Mouse (Mus musculus): ENCODE measurements at regions not wholly inside any gene's neighbourhood (a gene's known extent, or its start where the extent isn't known, plus 50 kb on each side); places are given as distances from the start of the nearest gene placed in this dataset.

GRCm38 (mm10) chr13:14789827-14790226, 159.9 kb downstream of the AW209491 start:
- WGBS = 68% methylated on average over 3 of the region's 3 CpGs
- no peak overlapping the region for H3K9ac ChIP-seq (ENCODE audit: low read depth, low read length, severe bottlenecking)
- no peaks in the 10 kb centered on the region for H3K36me3 ChIP-seq (ENCODE audit: control insufficient read depth, insufficient read depth, low read length)
- ATAC-seq (ENCODE audit: low FRiP score, low read depth) (no peak), DNase-seq (ENCODE audit: low spot score) (no peak)
- H3K4me3 ChIP-seq (replicated peaks; ENCODE audit: low read length) = no peak overlapping the region
- TF ChIP-seq POLR2A (IDR thresholded peaks at IDR 0.05; ENCODE audit: borderline replicate concordance, extremely low read depth, insufficient read depth, insufficient read length) = no peak
- no peak overlapping the region for H3K4me2 ChIP-seq (replicated peaks; ENCODE audit: low read depth, low read length, severe bottlenecking)
- H3K27ac ChIP-seq (replicated peaks; ENCODE audit: low read depth, low read length) = no peak overlapping the region
- no peaks in the 10 kb centered on the region for H3K27me3 ChIP-seq (ENCODE audit: control insufficient read depth, insufficient read depth, low read length)
- no peaks in the 10 kb centered on the region for H3K9me3 ChIP-seq (ENCODE audit: control insufficient read depth, low read length)
- H3K4me1 ChIP-seq (ENCODE audit: control insufficient read depth, insufficient read depth, low read length) = no peaks in the 10 kb centered on the region

GRCm38 (mm10) chr13:14800246-14800645, 170.3 kb downstream of the AW209491 start:
- Histone ChIP-seq H3K9me3 (ENCODE audit: control insufficient read depth, low read length) (no peaks in the 10 kb centered on the region), H3K4me1 (ENCODE audit: control insufficient read depth, insufficient read depth, low read length) (no peaks in the 10 kb centered on the region), H3K9ac (ENCODE audit: low read depth, low read length, severe bottlenecking) (no peak overlapping the region), H3K27ac (replicated peaks; ENCODE audit: low read depth, low read length) (no peak overlapping the region), H3K27me3 (ENCODE audit: control insufficient read depth, insufficient read depth, low read length) (no peaks in the 10 kb centered on the region), H3K36me3 (ENCODE audit: control insufficient read depth, insufficient read depth, low read length) (no peaks in the 10 kb centered on the region), H3K4me2 (replicated peaks; ENCODE audit: low read depth, low read length, severe bottlenecking) (no peak overlapping the region), H3K4me3 (replicated peaks; ENCODE audit: low read length) (no peak overlapping the region)
- ATAC-seq (ENCODE audit: low FRiP score, low read depth) (no peak), DNase-seq (ENCODE audit: low spot score) (no peak)
- TF ChIP-seq POLR2A (IDR thresholded peaks at IDR 0.05; ENCODE audit: borderline replicate concordance, extremely low read depth, insufficient read depth, insufficient read length) = no peak

- no peak overlapping the region for H3K4me3 ChIP-seq (replicated peaks; ENCODE audit: low read length)
- no peak for DNase-seq (ENCODE audit: low spot score)
- no peaks in the 10 kb centered on the region for H3K9me3 ChIP-seq (ENCODE audit: control insufficient read depth, low read length)
- H3K4me1 ChIP-seq (ENCODE audit: control insufficient read depth, insufficient read depth, low read length) = no peaks in the 10 kb centered on the region
- H3K27ac ChIP-seq (replicated peaks; ENCODE audit: low read depth, low read length) = no peak overlapping the region
- no peaks in the 10 kb centered on the region for H3K36me3 ChIP-seq (ENCODE audit: control insufficient read depth, insufficient read depth, low read length)
- H3K9ac ChIP-seq (ENCODE audit: low read depth, low read length, severe bottlenecking) = no peak overlapping the region
- no peak for TF ChIP-seq POLR2A (IDR thresholded peaks at IDR 0.05; ENCODE audit: borderline replicate concordance, extremely low read depth, insufficient read depth, insufficient read length)
- WGBS = 67% methylated on average over 3 of the region's 3 CpGs
- no peak for ATAC-seq (ENCODE audit: low FRiP score, low read depth)
- H3K4me2 ChIP-seq (replicated peaks; ENCODE audit: low read depth, low read length, severe bottlenecking) = no peak overlapping the region
- H3K27me3 ChIP-seq (ENCODE audit: control insufficient read depth, insufficient read depth, low read length) = no peaks in the 10 kb centered on the region
Measured at GRCm38 (mm10) chr13:14801020-14801419, 171.1 kb downstream of the AW209491 start.

- Histone ChIP-seq H3K36me3 (ENCODE audit: control insufficient read depth, insufficient read depth, low read length) (no peaks in the 10 kb centered on the region), H3K4me2 (replicated peaks; ENCODE audit: low read depth, low read length, severe bottlenecking) (no peak overlapping the region), H3K9ac (ENCODE audit: low read depth, low read length, severe bottlenecking) (no peak overlapping the region), H3K9me3 (ENCODE audit: control insufficient read depth, low read length) (no peaks in the 10 kb centered on the region), H3K4me1 (ENCODE audit: control insufficient read depth, insufficient read depth, low read length) (no peaks in the 10 kb centered on the region), H3K4me3 (replicated peaks; ENCODE audit: low read length) (no peak overlapping the region), H3K27ac (replicated peaks; ENCODE audit: low read depth, low read length) (no peak overlapping the region), H3K27me3 (ENCODE audit: control insufficient read depth, insufficient read depth, low read length) (no peaks in the 10 kb centered on the region)
- no peak for DNase-seq (ENCODE audit: low spot score)
- 83% methylated on average over 2 of the region's 2 CpGs for WGBS
- ATAC-seq (ENCODE audit: low FRiP score, low read depth) = no peak
- no peak for TF ChIP-seq POLR2A (IDR thresholded peaks at IDR 0.05; ENCODE audit: borderline replicate concordance, extremely low read depth, insufficient read depth, insufficient read length)
Measured at GRCm38 (mm10) chr13:14802391-14802790, 172.4 kb downstream of the AW209491 start.

GRCm38 (mm10) chr13:14835362-14835761, 205.4 kb downstream of the AW209491 start:
- Histone ChIP-seq H3K27me3 (ENCODE audit: control insufficient read depth, insufficient read depth, low read length) (no peaks in the 10 kb centered on the region), H3K9me3 (ENCODE audit: control insufficient read depth, low read length) (0 out of 2 replicates have a peak, but pooled peaks cover 3% of the 10 kb centered on the region), H3K9ac (ENCODE audit: low read depth, low read length, severe bottlenecking) (no peak overlapping the region), H3K4me1 (ENCODE audit: control insufficient read depth, insufficient read depth, low read length) (peaks cover 6% of the 10 kb centered on the region; the same call in 1 of the 2 replicates), H3K4me2 (replicated peaks; ENCODE audit: low read depth, low read length, severe bottlenecking) (no peak overlapping the region), H3K36me3 (ENCODE audit: control insufficient read depth, insufficient read depth, low read length) (no peaks in the 10 kb centered on the region), H3K4me3 (replicated peaks; ENCODE audit: low read length) (no peak overlapping the region), H3K27ac (replicated peaks; ENCODE audit: low read depth, low read length) (no peak overlapping the region)
- TF ChIP-seq POLR2A (IDR thresholded peaks at IDR 0.05; ENCODE audit: borderline replicate concordance, extremely low read depth, insufficient read depth, insufficient read length) = no peak
- ATAC-seq (ENCODE audit: low FRiP score, low read depth) = peak; percentile 60
- no peak for DNase-seq (ENCODE audit: low spot score)
